Mouse (Mus musculus) mesoderm, embryonic 11.5 days (tissue): ENCODE results near the gene 1700113H08Rik.

Experiments
- DNase-seq: peaks from one replicate; pipeline ENCODE4 v3.0.0-alpha.2; 2012; ENCODE audit warnings: low read depth, low spot score

The 1700113H08Rik gene

DNA sequence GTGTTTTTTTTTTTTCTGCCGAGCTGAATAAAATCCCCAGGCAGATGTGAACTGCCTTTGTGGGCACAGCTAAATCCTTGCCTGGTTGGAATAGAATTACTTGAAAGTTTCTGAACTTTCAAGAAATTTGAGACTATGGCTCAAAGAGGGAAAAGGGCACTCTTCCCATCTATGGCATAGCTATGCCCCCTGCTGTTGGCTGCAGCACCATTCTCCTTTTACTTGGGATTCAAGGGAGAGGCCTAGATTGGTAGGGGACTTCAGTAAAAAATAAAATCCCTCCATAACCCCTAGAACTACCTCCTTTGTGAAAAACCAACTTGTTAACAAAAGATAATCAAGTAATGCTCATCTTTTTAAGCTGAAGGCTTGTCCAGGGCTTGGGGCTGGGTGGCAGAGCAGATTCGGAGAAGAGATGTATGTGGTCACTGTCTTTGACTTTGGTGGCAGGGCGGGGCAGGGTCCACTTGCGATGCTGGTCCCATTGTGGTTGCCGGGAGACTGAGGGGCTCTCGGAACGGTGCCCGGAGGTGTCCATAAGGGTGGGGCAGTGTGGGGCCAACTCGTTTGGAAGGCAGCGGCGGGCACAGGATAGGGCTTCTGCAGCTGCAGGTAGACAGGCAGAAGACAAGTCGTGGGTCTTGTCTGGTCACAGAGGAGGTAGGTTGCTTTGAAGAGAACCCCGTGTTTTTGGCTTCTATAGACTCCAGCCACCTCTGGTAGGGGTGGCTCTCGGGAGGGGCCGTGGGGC lies at the start of gene 1700113H08Rik:
Gene 1700113H08Rik, plus strand, starts transcription at position 546 of the 751 bp plus-strand sequence.
- DNase-seq = peak; percentile 23

DNA sequence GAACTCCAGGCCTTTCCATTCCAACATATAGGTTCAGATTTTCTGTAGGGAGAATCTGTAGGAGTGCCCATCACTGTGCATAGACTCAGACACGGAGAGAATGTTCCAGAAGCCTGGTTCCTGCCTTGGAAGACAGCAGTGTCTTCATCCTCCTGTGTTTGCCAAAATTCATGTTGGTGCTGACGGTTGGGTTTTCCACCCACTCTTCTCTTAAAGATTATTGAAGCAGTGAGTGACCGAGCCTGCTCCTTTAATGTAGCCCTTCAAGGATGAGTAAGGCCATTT lies 49.7 kb upstream of the 1700113H08Rik start:
- no peak for DNase-seq

DNA sequence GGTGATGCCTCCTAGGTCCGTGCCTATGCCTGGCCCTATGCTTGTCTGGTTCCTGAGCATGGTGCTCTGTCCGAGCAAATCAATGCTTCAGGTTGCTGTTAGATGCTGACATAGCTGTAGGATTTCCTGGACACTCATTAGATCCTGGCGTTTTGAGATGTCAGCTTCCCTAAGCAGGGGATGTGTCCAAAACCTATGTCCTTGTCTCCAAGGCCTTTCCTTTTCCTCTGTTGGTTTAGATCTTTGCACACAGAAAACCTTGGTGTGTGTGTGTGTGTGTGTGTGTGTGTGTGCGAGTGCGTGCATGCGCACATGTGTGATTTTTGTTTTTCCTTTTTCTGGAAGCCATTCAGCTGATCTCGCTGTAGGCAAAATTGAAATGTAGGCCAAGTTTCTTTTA lies 45.8 kb upstream of the 1700113H08Rik start:
- DNase-seq = no peak

DNA sequence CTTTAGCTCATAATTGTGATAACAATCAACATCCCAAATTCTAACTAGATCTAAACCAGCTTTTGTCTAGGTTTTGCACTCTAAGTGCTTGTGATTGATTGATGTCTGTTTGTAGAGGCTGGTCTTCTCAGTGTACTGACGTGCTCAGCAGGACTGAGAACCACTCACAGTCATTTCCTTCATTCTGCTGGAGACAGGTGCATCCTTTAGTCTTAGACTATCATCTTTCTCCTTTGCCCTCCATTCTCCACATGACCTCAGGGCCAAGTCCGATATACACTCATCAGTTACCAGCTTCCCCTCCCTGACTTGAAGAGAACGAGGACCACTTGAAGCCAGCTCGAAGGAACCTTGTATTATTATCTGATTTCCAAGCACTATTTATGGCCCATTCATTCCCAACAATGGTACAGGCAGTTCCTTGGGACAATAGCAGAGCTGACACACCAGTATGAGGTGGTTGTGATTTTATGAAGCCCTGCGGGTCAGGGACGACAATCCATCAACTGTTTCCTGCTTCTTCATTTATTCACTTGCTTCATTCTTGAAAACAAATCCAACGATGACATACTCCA lies 43.4 kb upstream of the 1700113H08Rik start:
- no peak for DNase-seq

DNA sequence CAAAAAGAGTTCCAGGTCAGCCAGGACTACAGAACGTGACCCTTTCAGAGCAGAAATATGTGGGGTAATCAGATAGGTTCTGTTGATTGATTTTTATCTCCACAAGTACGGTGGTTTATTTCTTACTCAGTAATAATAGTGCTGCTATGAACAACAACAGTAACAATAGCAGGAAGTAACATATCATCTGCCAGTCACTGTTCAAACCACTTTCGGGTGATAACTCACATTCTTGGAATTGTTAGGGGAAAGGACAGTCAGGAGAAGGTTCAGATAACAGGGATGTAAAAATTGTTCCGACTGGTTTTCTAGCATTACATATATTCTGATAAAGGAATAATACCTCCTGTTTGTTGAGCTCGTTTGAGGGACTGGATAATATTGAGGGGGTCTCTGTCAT lies 42.4 kb upstream of the 1700113H08Rik start:
- no peak for DNase-seq

DNA sequence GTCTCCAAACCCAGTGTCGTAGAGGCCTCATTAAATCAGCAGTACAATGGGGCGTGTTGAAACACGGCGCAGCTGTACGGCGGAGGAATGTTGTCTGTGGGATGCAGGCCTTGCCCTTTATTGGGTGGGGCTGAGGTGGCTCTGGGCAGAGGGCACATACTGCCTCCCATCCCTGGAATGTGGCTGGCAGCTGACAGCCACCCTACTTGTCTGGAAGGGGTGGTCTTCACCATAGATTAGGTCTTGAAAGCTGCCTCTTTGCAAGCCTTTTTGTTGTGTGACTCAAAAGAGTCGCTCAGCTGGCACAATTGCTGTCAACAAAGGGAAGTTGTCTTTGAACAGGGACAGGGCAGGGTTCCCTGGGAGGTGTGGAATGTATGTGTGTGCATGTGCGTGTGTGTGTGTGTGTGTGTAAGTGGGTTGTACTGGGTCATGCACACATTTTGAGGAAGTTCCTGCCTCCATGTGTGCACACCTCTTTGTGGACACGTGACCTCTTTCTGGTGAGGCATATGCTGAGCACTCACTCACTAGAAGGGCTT lies 41.6 kb upstream of the 1700113H08Rik start:
- DNase-seq = peak; percentile 55

DNA sequence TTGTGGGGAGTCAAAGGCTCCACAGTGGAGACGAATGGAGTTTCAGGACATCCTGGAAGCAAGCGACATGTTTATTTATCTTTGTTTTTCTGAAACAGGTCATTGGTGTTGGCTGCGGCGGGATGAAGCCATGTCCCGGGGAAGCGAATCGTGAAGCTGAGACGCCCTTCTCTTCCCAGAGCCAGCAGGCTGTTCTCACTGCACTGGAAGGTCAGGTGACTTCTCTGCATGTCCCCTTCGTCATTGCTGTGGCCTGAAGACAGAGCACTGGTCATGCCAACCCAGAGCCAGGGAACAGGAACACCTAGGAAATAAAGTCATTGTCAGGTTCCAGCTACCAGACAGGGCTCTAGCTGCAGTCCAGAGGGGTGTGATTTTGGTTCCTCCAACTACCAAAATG lies 39.0 kb upstream of the 1700113H08Rik start:
- no peak for DNase-seq

DNA sequence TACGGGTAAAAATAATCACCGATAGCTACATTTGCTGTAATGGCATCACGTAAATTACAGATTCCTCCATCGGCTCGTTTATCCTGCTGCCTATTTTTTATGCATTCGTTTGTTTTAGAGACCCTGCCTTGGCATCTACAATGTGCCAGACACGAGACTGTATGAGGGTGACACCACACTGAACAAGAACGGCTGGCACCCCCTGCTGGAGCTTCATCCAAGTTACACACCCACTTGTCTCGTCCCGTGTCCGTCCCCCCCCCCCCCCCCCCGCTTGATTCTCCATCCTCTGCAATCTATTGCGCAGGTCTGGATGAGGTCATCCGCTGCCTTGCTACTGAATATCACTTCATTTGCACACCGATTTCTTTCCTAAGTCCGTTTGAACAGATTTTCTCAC lies 37.1 kb upstream of the 1700113H08Rik start:
- no peak for DNase-seq

DNA sequence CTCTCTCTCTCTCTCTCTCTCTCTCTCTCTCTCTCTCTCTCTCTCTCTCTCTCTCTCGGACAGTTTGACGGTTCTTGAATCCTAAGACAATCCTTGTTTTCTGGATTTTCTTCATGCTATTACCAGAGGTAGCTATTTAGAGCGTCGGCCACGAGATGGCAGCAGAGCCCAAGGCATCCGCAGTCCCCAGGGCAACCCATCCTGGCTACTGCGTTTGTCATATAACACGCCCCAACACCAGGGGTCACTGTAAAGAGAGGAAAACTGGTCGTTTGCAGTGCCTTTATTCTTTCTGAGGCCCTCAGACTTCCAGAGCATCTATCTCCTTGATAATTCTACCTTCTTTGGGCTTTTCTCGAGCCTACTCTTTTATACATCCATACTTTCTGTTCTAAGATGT lies 33.0 kb upstream of the 1700113H08Rik start:
- peak; percentile 92 for DNase-seq

DNA sequence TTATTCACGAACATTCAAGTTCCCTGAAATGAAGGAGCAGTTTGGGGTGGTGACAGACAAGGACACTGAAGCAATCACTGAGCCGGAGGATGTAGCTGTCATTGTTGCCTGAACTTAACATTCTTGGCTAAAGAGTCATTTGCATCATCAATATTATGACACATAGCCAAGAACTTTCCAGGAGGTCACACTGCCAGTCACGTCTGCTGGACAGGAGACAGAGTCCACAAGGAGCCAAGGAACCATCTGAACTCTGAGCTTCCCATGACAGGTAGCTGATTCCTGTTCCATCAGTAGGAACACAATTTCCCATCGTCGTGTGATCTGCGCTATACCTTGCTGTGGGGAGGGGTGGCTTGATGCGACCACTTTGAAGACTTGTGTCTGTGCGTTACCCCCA lies 25.1 kb upstream of the 1700113H08Rik start:
- DNase-seq = no peak

DNA sequence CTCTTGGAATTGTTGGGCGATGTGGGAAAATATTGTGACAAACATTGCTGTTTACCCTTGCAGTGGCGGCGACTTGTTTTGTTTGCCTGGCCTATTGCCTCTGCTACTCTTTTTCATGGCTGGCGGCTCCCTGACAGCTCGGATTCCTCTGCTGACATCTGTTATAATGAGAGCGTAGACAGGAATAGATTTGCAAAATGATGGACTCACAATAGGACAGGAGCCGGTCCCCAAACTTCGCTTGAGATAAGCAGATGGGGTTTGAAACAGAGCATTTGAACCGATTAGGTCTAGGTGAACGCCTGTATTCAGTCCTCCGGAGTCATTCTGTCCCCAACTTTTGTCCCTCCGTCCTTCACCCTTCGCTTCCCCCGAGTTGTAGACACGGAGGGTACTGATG lies 22.0 kb upstream of the 1700113H08Rik start:
- peak; percentile 11 for DNase-seq

DNA sequence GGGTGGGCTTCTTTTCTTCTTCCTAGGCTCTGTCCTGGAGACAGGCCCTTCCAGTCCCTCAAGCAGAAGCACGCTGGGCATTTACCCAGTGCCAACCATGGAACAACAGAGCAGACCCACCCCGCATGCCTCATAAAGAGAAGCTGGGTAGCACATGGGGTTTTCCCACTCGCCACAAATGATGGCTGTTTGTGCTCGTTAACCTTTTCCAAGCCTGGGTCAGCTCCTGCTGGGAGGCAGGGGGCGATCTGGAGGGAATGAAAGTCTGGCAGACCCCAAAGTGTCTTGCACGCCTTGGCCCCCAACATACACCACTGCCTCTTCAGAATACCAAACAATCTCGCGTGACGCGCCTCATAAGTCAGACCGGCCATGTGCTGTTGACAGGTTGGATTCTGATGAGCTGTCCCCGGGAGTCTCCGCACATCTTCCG lies 21.6 kb upstream of the 1700113H08Rik start:
- DNase-seq = peak; percentile 52

DNA sequence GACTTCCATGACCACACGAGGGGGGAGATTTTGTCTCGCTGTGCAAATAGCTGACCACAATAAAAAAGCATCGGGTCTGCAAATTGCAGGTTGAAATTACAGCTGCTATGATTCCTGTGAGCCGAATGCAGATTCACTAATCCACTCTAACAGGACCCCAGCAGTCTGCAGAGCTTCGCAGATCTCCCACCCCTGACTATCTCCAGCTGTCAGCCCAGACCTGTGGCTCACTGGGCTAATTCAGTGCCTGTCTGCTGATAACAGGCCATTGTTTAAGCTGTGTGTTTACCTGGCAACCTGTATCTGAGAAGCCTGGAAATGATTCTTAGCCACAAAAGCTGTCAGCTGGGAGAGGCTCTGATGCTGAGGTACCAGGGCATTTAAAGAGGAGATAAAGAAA lies 20.8 kb upstream of the 1700113H08Rik start:
- no peak for DNase-seq

DNA sequence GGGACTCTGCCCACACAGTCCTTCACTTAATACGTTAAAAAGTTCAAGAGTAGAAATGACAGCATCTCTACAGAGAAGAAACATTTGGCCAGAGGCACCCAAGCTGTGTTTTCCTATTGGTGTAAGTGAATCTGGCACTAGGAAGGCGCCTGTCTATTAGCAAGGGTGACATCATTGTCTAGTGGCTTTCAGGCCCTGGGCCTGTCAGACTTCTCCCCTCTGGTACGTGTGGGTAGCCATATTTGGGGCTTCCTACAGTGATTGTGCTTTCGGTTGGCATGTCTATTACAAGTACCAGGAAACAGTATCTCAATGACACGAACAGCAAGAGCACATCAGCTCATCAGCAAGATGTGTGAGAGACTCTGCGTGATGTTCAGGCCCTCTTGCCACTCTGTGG lies 18.5 kb upstream of the 1700113H08Rik start:
- DNase-seq = no peak

DNA sequence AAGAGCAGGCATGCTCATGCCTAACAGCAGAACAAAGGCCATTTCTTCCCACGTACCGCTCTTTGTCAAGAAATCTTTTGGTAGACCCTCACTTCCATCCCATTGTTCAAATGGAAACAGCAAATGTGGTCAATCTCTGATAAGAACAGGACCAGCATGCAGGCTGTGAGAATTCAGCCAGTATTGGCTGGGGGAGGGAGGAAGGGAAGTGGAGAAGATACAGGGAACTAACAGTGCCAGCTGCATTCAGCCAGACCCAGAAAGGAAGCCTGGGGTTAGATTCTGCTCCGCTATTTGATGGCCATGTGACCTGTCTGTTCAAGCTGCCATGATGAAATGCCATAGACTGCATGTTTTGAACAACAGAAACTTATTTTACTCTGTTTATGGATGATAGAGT lies 18.0 kb upstream of the 1700113H08Rik start:
- no peak for DNase-seq

DNA sequence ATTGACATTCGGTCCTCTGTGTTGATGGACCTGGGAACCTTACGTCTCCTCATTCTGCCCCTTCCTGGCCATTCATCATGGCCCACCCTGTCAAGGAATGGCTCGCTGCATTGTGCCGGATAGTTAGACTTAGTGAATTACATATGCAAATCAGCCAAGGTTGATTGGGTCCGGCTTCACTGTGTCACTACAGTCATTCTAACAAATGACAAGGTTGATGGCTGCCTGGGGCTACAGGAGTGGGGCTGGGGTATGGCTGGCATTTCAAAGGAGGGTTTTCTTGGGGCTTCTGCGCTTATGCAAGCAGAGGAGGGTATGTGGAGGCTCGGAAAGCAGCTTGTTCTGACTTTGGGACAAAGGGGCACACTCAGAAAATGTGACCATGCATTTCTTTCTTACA lies 16.6 kb upstream of the 1700113H08Rik start:
- DNase-seq = no peak

DNA sequence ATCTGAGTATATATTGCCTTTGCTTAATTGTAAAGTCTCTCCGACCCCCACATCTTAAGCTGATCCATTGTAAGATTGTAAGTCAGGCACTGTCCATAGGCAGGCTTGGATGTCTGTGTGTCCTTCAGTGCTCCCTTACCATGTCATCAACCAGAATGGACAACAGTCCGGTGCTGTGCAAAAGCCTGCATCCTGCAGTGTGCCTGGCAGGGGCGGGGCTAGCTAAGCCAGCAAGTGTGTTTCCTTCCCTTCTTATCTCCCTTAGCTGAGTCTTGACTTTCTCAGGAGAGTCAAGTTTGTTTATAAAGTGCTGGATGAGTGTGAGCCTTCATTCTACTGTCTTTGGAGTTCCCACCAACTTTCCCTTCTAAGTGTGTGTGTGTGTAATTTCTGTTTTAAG lies 12.6 kb upstream of the 1700113H08Rik start:
- DNase-seq = no peak

DNA sequence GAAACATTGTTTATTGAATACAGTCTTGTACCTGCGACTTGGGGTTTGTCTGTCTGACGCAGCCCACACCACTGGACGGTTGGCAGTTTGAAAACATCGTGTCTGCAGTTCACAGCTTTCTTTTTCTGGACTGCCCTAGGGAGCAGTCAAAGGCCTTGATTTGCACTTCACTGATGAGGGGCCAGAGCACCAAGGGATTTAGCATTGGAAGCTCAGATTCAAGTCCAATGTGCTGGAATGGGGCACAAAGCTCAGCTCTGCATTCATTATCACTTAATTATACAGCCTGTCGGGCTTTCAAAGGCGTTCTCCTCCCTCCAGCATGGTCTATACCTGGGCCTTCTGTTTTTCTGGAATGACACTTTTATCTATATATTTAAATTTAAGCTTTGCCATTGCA lies 11.4 kb upstream of the 1700113H08Rik start:
- DNase-seq = peak; percentile 9

DNA sequence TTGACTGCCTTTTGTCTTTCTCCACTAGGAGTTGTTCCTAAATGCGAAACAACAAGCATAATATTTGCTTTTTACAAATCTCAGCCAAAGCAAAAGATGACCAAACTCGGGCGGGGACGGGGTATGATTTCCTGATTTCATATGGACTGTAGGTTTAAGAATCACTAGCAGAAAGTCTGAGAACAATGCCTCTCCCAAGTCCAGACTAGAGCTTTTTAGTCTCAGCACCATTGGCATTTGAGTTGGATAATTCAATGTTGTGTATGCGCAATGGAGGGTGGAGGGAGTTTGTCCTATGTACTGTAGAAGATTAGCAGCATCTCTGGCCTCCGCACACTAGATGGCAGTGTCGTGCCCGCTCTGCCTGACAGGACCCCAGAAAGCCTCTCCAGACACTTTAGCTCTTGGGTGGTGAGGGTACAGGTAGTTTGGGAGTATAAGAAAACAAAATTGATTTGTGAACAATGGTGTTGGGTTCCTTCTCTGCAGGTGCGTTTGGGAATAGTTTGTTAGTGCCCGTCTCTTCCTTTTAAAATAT lies 10.8 kb upstream of the 1700113H08Rik start:
- DNase-seq = peak; percentile 12

DNA sequence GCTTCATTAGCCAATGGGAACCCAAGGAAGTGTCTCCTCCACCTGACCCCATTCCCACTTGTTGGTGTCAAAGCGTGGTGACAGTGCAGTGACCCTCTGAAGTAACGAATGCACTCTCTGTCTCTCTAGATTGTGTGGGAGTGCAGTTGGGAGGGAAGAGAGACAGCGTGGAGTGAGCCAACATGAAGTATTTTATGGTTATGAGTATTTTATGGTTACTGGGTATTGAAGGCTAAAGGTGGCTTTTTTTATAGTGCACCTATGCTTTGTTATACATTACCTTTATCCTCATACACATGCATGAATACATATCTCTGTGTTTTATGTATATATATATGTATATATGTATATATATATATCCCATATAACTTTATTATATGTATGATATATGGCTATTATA lies 8.7 kb upstream of the 1700113H08Rik start:
- DNase-seq = no peak

DNA sequence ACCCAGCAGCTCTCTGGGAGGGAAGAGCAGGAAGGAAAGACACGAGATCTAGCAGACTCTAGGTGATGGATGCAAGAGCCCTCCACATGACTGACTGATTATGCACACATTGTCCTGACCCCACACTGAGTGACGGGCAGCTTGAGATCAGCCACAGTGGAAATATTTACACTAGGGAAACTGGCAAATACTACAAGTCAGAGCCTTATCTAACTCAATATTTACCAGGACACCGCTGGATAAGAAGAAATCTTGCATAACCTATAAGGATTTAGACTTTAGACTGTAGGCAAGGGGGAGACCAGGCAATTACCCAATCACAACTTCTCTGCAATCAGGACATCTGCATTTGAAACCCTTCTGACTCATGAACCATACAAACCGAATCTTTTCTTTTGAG lies 6.1 kb upstream of the 1700113H08Rik start:
- no peak for DNase-seq

DNA sequence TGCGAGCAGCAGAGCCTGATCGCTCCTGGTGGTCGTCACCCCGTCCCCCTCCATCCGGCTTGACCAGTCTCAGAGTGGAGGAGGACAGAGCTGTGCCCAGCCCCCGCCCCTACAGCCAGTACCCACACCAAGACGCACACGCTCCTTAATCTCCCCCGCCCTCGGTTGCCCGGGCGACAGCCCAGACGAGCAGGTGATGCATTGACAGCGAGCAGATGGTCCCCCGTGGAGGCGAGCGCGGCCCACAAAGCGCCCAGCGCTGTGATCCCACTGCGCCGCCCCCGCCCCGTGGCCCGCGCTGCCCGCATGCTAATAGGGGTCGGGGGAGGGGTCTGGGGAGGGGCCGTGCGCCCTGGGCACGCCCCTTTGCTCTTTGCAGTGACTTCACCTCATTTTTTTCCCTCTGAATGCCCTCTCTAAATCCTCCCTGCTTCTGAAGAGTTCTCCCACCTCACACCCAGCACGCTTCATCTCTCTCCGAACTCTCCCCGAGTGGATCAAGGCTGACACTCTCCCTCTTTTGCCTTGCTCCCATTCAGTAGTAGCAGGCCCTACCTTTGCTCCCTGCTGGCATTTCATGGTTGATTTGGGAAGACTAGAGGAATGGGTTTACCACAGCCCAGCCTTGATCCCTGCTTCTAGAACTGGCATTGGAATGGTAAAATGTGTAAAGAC lies 543 bp downstream of the 1700113H08Rik start:
- DNase-seq = peak; percentile 87

DNA sequence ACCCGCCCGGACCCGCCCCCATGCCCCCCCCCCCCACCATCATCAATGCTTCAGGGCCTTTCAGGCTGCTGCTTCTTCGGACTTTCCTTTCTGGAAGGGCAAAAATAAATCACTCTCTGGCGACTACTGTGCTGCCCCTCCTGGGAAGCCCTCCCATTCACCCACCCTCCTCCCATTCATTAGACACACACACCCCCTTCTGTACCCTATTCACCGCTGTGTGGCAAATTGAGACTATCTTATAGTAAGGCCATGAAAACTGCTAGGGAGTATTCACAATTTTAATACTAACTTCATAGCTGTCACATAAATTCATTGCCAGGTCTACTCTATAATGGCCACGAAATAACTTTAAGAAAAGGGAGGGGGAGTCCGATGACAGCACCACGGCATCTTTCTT lies 1.1 kb downstream of the 1700113H08Rik start:
- DNase-seq = peak; percentile 70
